Mouse (Mus musculus) induced T-regulatory cell, adult 2 months (primary cell): ENCODE data around the gene Mipol1.
A peak's percentile ranks its signal among the peaks of the same experiment; 100 is the strongest.

Source experiments
- DNase-seq: peaks from one replicate; pipeline ENCODE4 v3.0.0-alpha.2; 2012; ENCODE audit warnings: low read depth

Mipol1 gene

DNA sequence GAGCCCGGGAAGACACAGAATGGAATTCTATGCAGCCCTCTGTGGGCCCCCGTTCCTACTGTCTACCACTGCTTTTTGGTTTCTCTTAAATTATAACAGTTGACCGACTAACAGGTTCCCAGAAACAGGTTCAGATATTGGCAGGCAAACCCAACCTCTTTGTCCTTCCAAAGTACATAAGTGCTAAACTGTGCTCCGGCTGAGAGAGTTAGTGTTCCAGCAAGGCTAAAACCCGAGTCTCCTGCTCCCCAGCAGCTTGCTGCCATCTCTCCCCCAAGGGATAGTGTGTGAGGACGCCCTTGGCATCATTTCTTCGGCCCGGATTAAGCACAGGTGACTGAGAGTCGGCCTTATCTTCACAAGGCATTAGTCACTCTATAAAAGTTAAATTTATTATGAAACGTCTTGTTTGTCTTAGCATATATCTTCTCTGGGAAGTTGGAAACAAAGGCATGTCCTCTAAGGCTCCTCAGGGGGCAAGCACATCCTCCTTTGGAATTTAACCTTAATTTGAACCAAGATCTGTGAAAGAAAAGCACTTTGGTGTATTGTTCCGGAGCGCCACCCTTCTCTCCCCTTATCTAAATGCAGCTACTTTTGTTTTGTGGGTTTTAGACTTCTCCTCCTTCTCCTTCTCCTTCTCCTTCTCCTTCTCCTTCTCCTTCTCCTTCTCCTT is 285.6 kb downstream of the Mipol1 start:
- no peak for DNase-seq

DNA sequence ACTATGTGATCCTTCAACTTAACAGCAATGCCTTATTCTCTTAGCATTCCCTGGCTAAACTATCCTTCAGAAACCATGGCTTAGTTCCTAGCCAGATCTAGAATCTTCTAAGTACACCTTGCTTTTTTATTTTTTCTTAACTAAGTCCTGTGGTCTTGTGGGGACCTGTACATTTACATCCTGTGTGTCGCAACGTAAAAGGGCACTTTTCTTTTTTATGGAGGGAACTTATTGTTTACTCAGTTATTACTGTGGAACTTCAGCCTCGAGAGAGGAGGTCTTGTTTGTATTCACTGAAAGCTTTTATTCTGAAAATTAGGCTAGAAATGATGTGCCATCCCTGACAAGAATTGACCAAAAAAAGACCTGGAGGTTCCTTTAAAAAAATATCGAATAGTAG is 298.1 kb downstream of the Mipol1 start:
- no peak for DNase-seq

DNA sequence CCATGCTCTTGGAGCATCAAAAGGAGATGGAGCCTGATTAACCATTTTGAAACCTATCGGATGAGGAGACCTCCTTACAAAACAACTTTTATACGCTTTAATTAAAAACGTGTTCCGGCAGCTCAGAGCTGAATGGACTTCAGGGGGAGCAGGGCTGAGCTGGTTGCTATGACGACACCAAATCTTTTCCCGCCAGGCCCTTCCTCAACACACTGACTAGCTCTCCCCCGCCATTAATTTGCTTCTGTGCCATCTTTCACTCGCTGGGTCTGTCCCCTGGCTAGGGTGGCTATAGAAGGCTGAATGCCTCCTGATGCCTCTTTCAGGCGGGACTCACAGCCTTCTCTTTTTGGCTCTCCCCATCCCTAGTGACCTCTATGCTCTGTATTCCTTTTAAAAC is 300.2 kb downstream of the Mipol1 start:
- no peak for DNase-seq

DNA sequence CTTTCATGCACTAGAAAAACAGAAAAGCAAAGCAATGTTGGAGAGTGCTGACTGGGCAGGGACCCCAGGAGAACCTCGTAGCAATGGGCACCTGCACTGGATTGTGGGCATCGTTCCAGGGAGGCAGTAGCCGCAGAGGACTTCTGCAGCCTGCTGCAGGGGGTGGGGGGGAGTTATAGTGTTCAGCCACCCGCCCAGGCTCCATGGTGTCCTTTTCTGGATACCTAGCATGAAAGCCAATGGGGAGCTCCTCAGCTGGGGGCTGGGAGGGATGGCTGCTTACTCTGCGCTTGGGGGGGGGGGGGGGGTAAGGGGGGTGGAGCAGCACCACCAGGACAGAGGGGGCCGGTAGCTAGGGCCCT is 304.3 kb downstream of the Mipol1 start:
- DNase-seq: no peak

DNA sequence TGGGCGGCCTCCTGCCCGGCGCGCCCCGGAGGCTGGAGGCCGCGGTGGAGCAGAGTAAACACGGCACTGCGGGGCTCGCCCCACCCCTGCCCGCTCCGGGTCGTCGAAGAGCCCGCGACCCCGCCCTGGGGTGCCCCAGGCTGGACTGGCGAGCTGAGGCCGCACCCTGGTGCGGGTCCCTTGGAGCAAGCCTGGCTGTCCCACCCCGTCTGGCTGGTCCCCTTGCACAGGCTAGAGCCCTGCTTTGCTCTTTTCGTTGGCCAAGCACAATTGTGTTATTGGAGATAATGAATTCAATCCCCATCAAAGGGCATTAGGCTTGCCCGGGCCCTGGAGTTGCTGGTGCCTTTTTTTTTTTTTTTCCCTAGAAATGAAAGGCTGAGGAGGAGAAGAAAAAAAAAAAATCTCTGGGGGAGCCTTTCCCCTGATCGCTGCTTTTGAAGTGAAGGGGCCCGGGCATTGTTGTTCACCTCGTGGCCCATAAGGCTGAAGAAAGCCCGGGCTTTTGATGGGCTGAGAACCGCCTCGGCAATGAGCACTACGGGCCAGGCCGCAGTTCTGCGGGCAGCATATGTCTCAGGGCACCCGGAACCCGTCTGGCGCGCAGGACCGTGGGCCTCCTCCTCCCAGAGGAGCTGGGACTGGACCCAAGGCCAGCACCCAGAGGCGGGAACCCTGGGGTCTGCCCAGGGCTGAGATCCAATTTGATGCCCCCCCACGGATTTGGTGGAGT is 304.8 kb downstream of the Mipol1 start:
- no peak for DNase-seq

DNA sequence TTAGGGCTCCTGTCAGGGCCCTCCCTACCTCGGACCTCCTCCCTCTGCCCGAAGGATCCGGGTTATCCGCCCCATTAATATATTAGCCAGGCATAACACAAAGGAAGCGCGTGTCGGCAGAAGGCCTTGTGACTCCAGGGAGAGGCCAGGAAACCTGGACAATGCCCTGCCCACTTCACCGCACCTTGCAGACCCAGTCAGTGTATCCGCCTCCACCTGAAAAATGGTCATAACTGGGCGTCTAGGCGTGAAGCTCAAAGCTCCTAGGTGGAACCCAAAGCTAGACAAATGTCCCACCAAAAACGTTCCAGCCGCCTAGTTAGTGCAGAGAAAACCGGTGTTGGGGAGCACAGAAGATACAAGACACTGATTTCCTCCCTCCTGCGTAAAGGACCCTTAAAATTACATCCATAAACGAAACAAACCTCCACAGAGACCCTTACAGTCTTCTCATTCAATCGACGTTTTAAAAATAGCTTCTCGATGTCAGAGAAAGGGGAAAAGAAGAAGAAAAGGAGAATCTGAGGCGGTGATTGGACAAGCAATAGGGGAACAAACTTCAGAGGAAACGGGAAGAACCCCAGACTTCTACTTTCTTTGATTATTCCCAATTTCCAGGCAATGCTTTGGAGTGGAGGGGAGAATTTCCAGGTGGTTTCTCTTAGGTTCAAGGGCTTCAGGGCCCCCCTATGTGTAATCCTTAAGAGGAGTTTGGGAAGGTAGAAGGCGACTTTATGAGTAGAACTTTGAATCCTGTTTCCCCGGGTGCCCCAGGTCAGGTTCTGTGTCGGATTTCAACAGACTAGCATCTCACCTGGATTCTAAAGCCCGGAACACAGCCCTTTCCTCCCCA is 306.1 kb downstream of the Mipol1 start:
- no peak for DNase-seq

DNA sequence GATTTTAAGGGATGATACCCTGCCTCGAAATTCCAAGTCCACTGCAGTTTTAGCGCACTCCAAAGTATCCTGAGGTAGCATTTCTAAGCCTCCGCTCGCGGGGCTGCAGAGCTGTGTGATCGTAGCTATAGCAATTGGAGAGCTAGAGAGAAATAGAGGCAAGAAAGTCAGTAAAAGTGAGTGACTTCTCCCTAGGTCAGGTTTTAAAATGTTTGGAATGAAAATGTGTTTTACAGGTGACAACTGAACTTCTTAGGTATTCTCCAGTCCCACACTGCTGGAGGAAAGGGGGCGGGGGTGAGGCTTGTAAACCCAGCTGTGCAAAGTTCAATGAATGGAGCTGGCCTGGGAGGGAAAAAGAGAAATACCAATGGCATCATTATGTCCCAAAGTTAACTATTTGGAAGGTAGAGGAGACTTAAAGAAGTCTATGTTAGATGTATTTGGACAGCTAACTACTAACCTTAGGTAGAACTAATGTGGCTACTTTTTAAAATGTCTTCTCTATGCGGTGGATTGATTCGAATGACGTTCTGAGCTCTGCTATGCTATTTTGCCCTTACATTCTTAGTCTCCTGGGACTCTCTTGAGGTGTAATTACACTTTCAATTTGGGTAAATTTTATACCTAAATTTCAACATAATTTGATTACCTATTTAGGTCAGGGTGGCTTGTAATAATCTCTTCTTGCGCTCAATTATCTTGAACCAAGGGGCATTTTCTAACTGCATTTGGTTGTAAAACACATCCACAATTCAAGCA is 306.9 kb downstream of the Mipol1 start:
- no peak for DNase-seq

DNA sequence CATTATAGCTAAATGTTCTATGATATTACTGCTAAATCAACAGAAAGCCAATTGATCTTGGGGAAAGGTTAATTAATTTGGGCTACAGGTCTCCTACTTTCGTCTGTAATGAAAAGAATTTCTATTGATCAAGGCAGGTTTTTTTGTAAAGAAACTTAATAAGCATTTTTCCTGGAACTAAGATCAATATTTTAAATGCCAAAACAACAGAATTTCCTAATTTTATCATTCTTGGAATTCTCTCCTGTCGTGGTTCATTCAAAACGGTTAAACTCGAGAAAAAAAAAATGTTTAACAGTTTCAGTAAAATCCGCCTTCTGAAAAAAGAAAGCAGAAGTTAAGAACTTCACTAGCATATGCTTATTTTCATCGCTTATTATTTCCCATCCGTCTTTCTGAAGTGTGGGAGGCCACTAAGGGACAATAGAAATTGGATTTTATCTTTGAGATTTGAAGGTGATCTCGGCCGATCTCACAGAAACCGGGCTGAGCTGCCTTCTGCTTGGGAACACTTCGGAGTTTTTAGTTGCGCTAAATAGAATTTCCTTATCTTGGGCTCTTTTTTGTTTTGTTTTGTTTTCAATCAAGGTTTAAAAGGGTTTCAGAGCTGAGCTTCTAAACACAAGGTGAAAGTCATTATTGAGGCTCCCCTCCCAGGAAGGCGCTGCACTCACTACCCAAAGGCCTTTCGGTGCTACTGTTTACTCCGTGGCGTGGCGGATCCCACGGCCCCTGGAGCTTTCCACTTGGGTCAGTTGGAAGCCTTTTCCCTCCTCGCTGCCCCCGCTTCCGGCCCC is 307.8 kb downstream of the Mipol1 start:
- no peak for DNase-seq

DNA sequence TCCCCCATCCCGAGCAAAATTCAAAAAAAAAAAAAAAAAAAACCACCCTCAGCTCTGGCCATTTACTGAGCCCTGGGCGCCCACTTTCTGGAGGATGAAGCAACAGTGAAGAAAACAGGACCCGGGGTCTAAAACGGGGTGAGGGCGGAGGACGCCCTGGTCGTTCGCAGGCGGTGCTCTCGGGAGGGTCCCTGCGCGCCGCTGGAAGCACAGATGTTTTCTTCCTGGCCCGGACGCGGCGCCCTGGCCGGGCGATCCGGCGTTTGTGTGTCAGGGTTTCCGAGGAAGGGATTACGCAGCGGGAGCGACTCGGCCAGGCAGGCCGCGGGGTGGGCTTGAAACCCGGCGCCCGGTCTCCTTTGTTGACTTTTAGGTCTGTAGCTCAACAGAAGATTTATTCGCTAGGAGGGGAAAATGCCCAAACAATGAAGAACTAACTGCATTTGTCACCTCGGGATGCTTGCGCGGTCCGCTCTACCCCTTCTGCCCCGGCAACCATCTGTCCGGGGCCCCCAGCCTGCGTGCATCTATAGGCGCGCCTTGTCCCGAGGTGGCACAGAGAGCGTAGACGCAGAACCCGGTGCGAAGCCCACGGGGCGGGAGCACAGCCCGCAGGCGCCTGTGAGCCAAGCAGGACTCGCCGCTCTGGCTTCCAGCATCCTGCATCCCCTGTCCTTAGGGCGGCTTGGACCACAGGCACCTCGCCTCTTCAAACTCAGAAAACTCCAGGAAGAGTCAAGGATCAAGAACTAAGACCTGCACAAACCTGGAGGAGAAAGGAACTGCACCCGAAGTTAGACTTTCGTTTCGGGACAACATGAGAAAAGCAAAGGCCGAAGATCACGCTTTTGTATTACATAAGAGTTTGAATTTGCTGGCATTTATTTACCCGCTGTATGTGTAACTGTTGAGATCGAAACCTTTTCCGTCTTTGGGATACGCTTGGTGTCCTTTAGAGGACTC is 308.6 kb downstream of the Mipol1 start:
- no peak for DNase-seq

DNA sequence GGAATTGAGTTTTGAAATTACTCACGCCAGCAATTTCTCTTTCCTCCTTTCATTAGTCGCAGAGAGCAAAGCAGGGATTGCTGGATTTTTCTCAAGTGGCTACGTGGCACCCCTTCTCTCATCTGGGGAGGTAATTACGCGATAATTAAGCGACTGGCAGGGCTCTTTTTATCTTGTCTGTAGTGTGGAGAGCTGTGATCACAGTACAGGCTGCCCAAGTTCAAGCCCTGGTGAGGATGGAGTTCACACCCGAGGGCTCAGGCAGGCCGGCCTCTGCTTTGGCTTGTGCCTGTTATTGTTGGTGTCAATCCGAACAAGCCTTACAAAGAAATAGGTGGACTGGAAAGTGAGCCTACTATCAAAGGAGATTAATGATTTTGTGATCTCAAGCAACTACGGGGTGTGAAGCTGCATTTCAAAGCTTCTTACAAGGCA is 309.3 kb downstream of the Mipol1 start:
- DNase-seq: no peak

DNA sequence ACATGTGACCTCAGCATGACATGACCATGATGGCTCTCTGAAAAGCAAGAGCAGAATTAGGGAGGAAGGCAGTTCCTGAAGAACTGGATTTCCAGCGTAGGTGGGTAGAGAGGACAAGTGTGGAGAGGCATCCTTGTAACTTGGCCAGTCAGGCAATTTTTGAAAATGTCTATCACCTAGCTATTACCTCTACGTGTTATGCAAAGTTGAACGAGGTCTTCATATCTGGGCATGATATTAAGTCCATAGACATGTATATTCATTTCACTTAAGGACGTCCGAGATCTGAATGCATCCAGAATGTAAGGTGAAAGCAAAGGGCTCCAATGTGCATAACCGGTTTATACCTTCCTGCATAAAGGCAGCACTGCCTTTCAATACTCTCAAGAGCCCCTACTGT is 310.9 kb downstream of the Mipol1 start:
- no peak for DNase-seq

DNA sequence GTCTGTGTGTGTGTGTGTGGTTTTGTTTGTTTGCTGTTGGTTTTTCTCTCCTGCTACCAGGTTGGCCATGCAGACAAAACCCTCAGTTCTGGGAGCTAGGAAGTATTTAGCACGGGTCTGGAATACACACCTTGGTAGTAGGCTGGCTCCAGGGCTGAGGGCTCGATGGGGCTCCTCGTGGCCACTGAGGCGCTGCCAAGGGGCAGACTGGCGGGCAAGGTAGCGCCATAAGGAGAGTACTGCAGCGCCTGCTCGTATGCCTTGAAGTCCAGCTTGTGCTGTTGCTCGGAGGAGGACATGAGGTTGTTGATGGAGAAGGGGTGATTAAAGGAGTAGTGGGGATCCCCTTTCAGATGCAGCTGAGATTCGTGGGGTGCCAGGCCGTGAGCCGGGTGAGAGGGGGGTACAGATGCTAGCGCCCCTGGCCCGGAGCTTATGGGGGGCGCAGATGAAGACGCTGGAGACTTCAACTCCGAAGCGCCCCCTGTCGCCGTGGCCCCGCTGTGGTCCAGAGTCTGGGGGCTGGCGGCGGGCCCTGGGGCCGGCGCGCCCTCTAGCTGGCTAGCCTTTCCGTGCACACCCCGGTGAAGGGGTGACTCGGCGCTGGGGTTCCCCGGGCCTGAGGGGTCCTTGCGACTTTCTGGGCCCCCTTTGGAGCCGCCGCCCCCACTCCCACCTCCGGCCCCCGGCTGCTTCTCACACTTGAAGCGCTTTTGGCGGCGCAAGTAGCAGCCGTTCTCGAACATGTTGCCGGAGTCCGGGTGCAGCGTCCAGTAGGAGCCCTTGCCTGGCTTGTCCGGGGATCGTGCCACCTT is 311.9 kb downstream of the Mipol1 start:
- DNase-seq: no peak

DNA sequence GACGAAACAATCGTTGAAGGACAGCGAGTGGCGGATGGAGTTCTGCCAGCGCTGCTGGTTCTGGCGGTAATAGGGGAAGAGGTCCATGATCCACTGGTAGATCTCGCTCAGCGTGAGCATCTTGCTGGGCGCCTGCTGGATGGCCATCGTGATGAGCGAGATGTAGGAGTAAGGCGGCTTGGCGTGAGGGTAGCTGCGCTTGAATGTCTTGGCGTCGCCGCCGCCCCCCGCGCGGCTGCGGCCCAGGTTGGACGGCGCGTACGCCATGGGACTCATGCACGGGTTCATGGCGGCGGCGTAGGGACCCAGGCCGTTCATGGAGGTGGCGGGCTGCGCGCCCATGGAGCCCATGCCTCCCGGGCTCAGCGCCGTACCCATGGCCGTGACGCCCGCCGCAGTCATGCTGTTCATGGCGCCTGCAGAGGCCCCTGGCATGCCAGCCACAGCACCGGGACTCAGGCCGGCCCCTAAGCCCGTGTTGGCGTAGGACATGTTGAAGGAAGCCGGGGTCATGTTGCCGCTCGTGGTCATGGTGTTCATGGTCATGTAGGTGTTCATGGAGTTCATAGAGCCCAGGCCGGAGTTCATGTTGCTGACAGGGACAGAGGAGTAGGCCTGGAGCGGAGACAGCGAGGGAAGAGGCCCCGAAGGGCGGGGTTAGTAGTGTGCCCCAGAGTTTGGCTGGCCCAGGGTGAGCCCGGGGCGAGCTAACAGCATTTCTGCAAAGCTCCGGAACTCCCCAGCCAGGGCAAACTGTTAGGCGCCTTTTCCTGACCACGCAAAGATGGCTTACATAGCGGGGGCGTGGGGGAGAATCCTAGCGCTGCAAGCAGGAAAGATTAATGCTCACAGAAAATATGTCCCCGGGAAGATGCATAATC is 312.8 kb downstream of the Mipol1 start:
- DNase-seq: no peak

DNA sequence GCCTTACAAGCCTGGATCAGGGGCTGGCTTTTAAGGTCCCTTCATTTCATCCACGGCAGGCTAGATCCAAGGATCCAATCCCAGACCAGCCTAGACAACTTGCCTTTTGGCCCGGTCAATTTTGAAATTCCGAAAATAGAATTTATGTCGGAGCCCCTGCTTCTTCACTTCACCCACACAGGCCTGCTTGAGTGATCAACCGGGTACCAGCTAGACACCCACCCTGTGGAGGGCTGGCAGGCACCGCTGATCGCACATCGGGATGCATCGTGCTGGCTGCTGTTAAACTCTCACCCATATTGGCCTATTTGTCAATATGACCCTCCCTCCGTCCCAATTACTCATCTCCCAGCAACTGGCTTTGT is 313.4 kb downstream of the Mipol1 start:
- no peak for DNase-seq

DNA sequence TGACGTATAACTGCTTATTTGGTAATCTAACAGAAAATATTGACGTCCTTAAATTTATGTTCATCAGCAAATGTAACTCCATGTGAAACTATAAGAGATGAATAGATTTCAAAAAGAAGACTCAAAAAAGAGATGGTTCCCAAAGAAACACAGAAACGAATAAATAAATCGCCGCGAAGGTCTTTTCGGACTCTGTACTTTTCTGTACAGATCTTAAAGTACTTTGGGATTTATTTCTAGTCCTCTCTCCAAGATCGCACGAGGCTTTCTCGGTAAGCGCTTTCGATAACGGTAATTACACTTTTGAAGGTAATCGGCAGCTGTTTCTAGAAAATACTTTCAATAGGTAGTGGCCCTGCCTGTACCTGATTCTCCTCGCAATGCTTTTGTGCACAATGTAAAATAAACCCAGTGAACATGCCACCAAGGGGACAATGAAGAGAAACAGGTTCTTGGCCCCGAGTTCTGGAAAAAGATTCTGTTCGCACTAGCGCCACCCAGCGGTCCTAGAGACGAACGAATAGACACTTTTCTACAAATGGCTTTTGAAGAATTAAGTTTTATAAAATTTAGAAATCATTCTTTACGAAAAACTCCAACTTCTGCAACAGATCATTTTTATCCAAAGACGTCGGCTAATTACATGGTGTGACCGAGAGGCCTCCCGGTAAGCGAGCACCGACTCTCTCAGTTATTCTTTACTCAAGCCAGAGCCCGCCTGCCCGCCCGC is 314.6 kb downstream of the Mipol1 start:
- peak; percentile 62 for DNase-seq

DNA sequence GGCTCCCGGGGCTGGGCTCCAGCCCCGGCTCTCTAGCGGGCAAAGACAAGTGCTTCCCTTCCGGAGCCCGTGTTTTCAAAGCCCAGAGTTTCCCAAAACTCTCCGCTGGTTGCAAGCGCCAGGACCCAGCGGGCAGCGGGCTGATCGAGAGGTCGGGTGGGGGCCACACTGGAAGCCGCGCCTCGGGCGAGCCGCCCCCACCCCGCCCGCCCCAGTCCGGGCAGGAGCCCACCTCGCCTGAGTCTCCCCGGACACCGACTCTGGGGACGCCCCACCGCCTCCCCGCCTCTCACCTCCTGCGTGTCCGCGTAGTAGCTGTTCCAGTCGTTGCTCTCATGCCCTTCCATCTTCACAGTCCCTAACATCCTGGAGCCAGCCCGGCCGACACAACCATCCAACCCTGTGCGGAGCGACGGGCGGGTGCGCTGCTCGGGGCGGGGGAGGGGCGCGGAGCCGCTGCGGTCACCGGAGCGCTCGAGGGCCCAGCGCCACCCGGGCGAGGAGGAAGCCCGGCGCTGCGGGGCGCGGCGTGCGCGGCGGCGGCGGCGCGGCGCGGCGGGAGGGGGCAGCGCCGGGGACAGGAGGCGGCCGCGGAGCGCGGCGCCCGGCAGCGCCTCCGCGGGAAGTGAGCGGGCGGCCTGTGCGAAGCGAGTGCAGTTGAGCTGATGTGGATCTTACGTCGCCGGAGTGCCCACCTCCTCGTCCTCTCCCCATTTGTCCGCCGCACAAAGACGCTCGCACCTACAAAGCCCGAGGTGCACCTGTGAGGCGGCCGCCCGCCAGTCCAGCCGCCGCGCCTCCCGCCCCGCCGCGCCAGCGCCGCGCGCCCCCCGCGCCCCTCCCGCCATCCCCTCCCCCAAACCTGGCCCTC is 315.4 kb downstream of the Mipol1 start:
- DNase-seq: no peak
